Mouse (Mus musculus) cerebellum, postnatal 36 days (tissue): ENCODE results near the gene Hhip.
"Not testable (repeated sequence)": the region's sequence is repeated elsewhere in the genome, so short reads cannot be mapped to it uniquely, and the experiment has no call there.

Experiments
- DNase-seq, 2 experiments: peaks; one replicate each; pipeline ENCODE4 v3.0.0; 2021 to 2022; ENCODE audit warnings: mixed read lengths in 2 of 2

Hhip gene

GRCm38 (mm10) chr8:79992121-79992848 lies 65.5 kb downstream of the Hhip start:
- no peak for DNase-seq

GRCm38 (mm10) chr8:79991420-79991819 lies 66.4 kb downstream of the Hhip start:
- DNase-seq: not testable (repeated sequence)

GRCm38 (mm10) chr8:79984946-79985345 lies 72.9 kb downstream of the Hhip start:
- no peak for DNase-seq

GRCm38 (mm10) chr8:79982144-79982543 lies 75.7 kb downstream of the Hhip start:
- no peak for DNase-seq

GRCm38 (mm10) chr8:79966159-79966558 lies 91.6 kb downstream of the Hhip start:
- no peak for DNase-seq

GRCm38 (mm10) chr8:79952857-79953256 lies 104.9 kb downstream of the Hhip start:
- no peak for DNase-seq

- DNase-seq: no peak
Measured at GRCm38 (mm10) chr8:79950376-79950775, 107.4 kb downstream of the Hhip start.

GRCm38 (mm10) chr8:79945501-79946076 lies 112.2 kb downstream of the Hhip start:
- no peak for DNase-seq

GRCm38 (mm10) chr8:79941070-79941469 lies 116.7 kb downstream of the Hhip start:
- DNase-seq: no peak

GRCm38 (mm10) chr8:79936856-79937445 lies 120.9 kb downstream of the Hhip start:
- no peak for DNase-seq

- DNase-seq: no peak
Measured at GRCm38 (mm10) chr8:79935793-79936192, 122.0 kb downstream of the Hhip start.

- DNase-seq: no peak
Measured at GRCm38 (mm10) chr8:79929202-79929601, 128.6 kb downstream of the Hhip start.

- DNase-seq: no peak
Measured at GRCm38 (mm10) chr8:79917211-79917610, 140.6 kb downstream of the Hhip start.
